Mouse (Mus musculus): ENCODE measurements at regions not wholly inside any gene's neighbourhood (a gene's known extent, or its start where the extent isn't known, plus 50 kb on each side); places are given as distances from the start of the nearest gene placed in this dataset.

DNA sequence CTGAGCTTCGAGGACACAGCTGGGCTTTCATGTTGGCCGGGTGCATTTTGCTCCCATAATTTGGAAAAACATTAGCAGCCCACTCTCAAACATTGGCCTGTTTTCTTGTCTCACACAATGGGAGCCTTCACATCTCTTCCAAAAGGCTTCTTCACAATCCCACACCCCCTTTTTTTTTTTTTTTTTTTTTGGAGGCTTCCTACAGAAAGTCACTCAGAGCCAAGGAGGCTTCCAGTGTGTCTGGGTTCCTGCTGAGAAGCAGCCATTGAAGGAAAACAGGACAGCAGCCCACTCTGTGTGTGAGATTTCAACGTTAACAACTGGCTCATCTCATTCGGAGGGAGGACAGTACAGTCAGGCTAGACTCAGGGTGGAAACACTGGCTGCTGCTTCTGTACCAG lies 120.8 kb upstream of the Gm17728 start:
- no peak for TF ChIP-seq GATA1 (IDR thresholded peaks at IDR 0.05; ENCODE audit: borderline replicate concordance, low read length)
- no peak for TF ChIP-seq FLI1 (IDR thresholded peaks at IDR 0.05; ENCODE audit: low read length)
